Mouse (Mus musculus): ENCODE measurements around the gene Slc22a17.
A peak's percentile ranks its signal among the peaks of the same experiment; 100 is the strongest.

Slc22a17 gene

GRCm38 (mm10) chr14:54860511-54860910 lies 52.4 kb downstream of the Slc22a17 start:
- peak; percentile 45 for DNase-seq (ENCODE audit: low spot score)

- no peak for DNase-seq (ENCODE audit: low spot score)
Observed at GRCm38 (mm10) chr14:54857891-54858290, 55.0 kb downstream of the Slc22a17 start.

GRCm38 (mm10) chr14:54856703-54857102 lies 56.2 kb downstream of the Slc22a17 start:
- DNase-seq (ENCODE audit: low spot score): no peak

Data from c-Kit-positive CD71-positive TER-119-positive erythroid progenitor cells, embryonic 14.5 days (primary cell).